Mouse (Mus musculus) ES-Bruce4 (cell line): ENCODE data around the gene Fgf2. TPM values are rescaled to one million over a fixed set of nuclear protein-coding genes. Genes with fewer than 3 reads are reported as not detected.

Experiments
- H3K27ac ChIP-seq: 2 replicates; pipeline ENCODE4 v1.5.1; 2012; ENCODE audit warnings: low read length, inconsistent platforms; ENCODE audit not compliant: insufficient read depth
- H3K27me3 ChIP-seq: 2 replicates; pipeline ENCODE4 v1.6.1; 2012; ENCODE audit warnings: mild to moderate bottlenecking, low read length, inconsistent platforms; ENCODE audit not compliant: control insufficient read depth, poor library complexity, insufficient read depth, severe bottlenecking
- H3K36me3 ChIP-seq: 2 replicates; pipeline ENCODE4 v1.6.1; 2012; ENCODE audit warnings: inconsistent platforms, mild to moderate bottlenecking, low read length, moderate library complexity; ENCODE audit not compliant: control insufficient read depth, poor library complexity, insufficient read depth, severe bottlenecking
- H3K4me1 ChIP-seq: one replicate; pipeline ENCODE4 v1.8.1; 2011; ENCODE audit warnings: low read length; ENCODE audit not compliant: control insufficient read depth, insufficient read depth
- H3K4me3 ChIP-seq: 2 replicates; pipeline ENCODE4 v1.5.1; 2011; ENCODE audit warnings: low read depth, mild to moderate bottlenecking, low read length
- H3K9ac ChIP-seq: 2 replicates; pipeline ENCODE4 v1.6.1; 2012; ENCODE audit warnings: low read depth, mild to moderate bottlenecking, inconsistent platforms; ENCODE audit not compliant: poor library complexity, severe bottlenecking
- H3K9me3 ChIP-seq: replicated peaks from 2 replicates; pipeline ENCODE4 v1.6.1; 2012; ENCODE audit warnings: mild to moderate bottlenecking, low read length, inconsistent platforms; ENCODE audit not compliant: control insufficient read depth, poor library complexity, insufficient read depth, severe bottlenecking
- CTCF ChIP-seq: IDR thresholded peaks from one replicate; pipeline ENCODE4 v1.8.1; 2011; ENCODE audit warnings: low read depth, low read length
- EP300 ChIP-seq: IDR thresholded peaks from 2 replicates; pipeline ENCODE4 v1.6.1; 2011; ENCODE audit warnings: low read depth, low read length; ENCODE audit not compliant: insufficient read depth
- POLR2A ChIP-seq: IDR thresholded peaks from one replicate; pipeline ENCODE4 v1.8.1; 2011; ENCODE audit warnings: low read length; ENCODE audit not compliant: insufficient read depth
- polyA plus RNA-seq: library from polyadenylated mRNA; stranded (reverse); fragments of >200 nt; gene quantifications from 2 replicates; pipeline ENCODE4 v1.2.4, GENCODE M21; 2011; ENCODE audit warnings: low read depth; ENCODE audit not compliant: missing spikeins, insufficient read depth, insufficient read length

The Fgf2 gene
- polyA plus RNA-seq, 1 experiment: 0.90 TPM

GRCm38 (mm10) chr3:37421179-37421578 lies 73.0 kb downstream of the Fgf2 start:
- H3K36me3 ChIP-seq: peaks cover 6% of the 10 kb centered on the region
- no peak for TF ChIP-seq POLR2A
- no peak for TF ChIP-seq CTCF
- no peak for TF ChIP-seq EP300
- no peaks in the 10 kb centered on the region for H3K4me1 ChIP-seq
- H3K27ac ChIP-seq: no peak overlapping the region
- H3K4me3 ChIP-seq: peak overlapping the region; percentile 90
- no peaks in the 10 kb centered on the region for H3K9me3 ChIP-seq
- H3K27me3 ChIP-seq: no peaks in the 10 kb centered on the region
- H3K9ac ChIP-seq: peak overlapping the region; percentile 74

- Histone ChIP-seq H3K4me3 (no peak overlapping the region), H3K9ac (no peak overlapping the region), H3K36me3 (peaks cover 23% of the 10 kb centered on the region), H3K4me1 (no peaks in the 10 kb centered on the region), H3K9me3 (no peaks in the 10 kb centered on the region), H3K27me3 (no peaks in the 10 kb centered on the region), H3K27ac (no peak overlapping the region)
- TF ChIP-seq CTCF: no peak
- no peak for TF ChIP-seq POLR2A
- TF ChIP-seq EP300: no peak
These were observed 77.9 kb downstream of the Fgf2 start for GRCm38 (mm10) chr3:37426069-37426468.

- Histone ChIP-seq H3K36me3 (peaks cover 38% of the 10 kb centered on the region), H3K9me3 (no peaks in the 10 kb centered on the region), H3K27ac (no peak overlapping the region), H3K4me1 (no peaks in the 10 kb centered on the region), H3K27me3 (no peaks in the 10 kb centered on the region), H3K9ac (no peak overlapping the region), H3K4me3 (no peak overlapping the region)
- TF ChIP-seq CTCF (no peak), EP300 (no peak), POLR2A (no peak)
These were observed 82.2 kb downstream of the Fgf2 start for GRCm38 (mm10) chr3:37430359-37430758.

GRCm38 (mm10) chr3:37439770-37440169 lies 91.6 kb downstream of the Fgf2 start:
- Histone ChIP-seq H3K4me1 (no peaks in the 10 kb centered on the region), H3K36me3 (peaks cover 20% of the 10 kb centered on the region), H3K4me3 (no peak overlapping the region), H3K9me3 (no peaks in the 10 kb centered on the region), H3K27me3 (no peaks in the 10 kb centered on the region), H3K9ac (no peak overlapping the region), H3K27ac (no peak overlapping the region)
- TF ChIP-seq EP300 (no peak), CTCF (no peak), POLR2A (no peak)

- Histone ChIP-seq H3K9me3 (no peaks in the 10 kb centered on the region), H3K27me3 (no peaks in the 10 kb centered on the region), H3K4me3 (no peak overlapping the region), H3K36me3 (peaks cover 11% of the 10 kb centered on the region), H3K9ac (no peak overlapping the region), H3K4me1 (no peaks in the 10 kb centered on the region), H3K27ac (no peak overlapping the region)
- TF ChIP-seq POLR2A: no peak
- TF ChIP-seq EP300: no peak
- TF ChIP-seq CTCF: no peak
These were observed 95.3 kb downstream of the Fgf2 start for GRCm38 (mm10) chr3:37443409-37443808.

GRCm38 (mm10) chr3:37455992-37456391 lies 107.8 kb downstream of the Fgf2 start:
- Histone ChIP-seq H3K9me3 (no peaks in the 10 kb centered on the region), H3K36me3 (peaks cover 2% of the 10 kb centered on the region), H3K27ac (no peak overlapping the region)

More at GRCm38 (mm10) chr3:37455992-37456391, 107.8 kb downstream of the Fgf2 start:
- no peak for TF ChIP-seq POLR2A
- TF ChIP-seq CTCF: no peak
- no peak for TF ChIP-seq EP300
- no peaks in the 10 kb centered on the region for H3K4me1 ChIP-seq
- no peak overlapping the region for H3K9ac ChIP-seq
- H3K4me3 ChIP-seq: no peak overlapping the region
- no peaks in the 10 kb centered on the region for H3K27me3 ChIP-seq

Other genes with a start within 250 kb of the Fgf2 start
- 0.93 and 1.8 TPM in 2 replicates for gene Il2, start 222.4 kb upstream of the Fgf2 start, polyA plus RNA-seq
- not detected in 2 replicates for gene Il21, start 115.7 kb upstream of the Fgf2 start, polyA plus RNA-seq
- 4.4 and 4.8 TPM in 2 replicates for gene Bbs12, start 35.8 kb upstream of the Fgf2 start, polyA plus RNA-seq
- gene Cetn4, start 35.6 kb upstream of the Fgf2 start, polyA plus RNA-seq: 2.1 and 2.2 TPM in 2 replicates
- 49.5 and 56.6 TPM in 2 replicates for gene Spata5, start 71.5 kb downstream of the Fgf2 start, polyA plus RNA-seq
- 2.8 and 3.5 TPM in 2 replicates for gene Nudt6, start 71.9 kb downstream of the Fgf2 start, polyA plus RNA-seq